Mouse (Mus musculus): ENCODE data around the gene Ubb.

The Ubb gene

GRCm38 (mm10) chr11:62589391-62589790, 38.4 kb downstream of the Ubb start:
- DNase-seq = no peak

- DNase-seq = no peak
These were observed 40.1 kb downstream of the Ubb start for GRCm38 (mm10) chr11:62591026-62591425.

- peak; percentile 38 for DNase-seq
These were observed 41.1 kb downstream of the Ubb start for GRCm38 (mm10) chr11:62591904-62592575.

- DNase-seq = no peak
These were observed 47.6 kb downstream of the Ubb start for GRCm38 (mm10) chr11:62598571-62598970.

- DNase-seq = no peak
These were observed 51.0 kb downstream of the Ubb start for GRCm38 (mm10) chr11:62601732-62602618.

Data from liver (tissue).